Mouse (Mus musculus): Measurements from ENCODE around the gene Eif2b1.

DNA sequence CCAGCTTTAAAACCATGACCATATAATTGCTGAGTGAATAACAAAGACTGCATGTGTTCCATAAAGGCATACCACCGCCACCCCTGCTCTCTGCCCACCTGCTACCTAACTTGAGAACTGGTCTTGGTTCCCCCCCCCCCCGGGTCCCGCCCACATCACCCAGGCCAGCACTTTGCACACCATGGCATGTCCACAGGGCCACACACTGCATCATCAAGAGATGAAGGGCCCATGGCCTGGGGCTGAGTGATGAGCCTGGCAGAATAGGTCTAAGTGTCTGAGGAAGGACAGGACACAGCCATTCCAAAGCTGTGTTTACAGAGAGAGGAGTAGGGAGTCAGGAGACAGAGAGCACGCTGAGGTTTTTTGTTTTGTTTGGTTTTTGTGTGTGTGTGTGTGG, 50.6 kb downstream of the Eif2b1 start:
- TF ChIP-seq CTCF (IDR thresholded peaks at IDR 0.05; ENCODE audit: low read depth) (no peak), EP300 (IDR thresholded peaks at IDR 0.05; ENCODE audit: low read depth) (no peak)

All from liver, postnatal 0 days (tissue).